Comparison of ENCODE assay signal across 12 mouse cellular contexts in genomic region chr4:54962141-54962540, GRCm38 (mm10).
"Had no signal": no experiment of that assay in that cellular context is flagged by ENCODE, and none has a peak within 500 bp of the region (broad histone marks: within the 10 kb centered on the region; RNA-seq: fewer than 3 reads in every experiment).

No protein-coding gene starts in this region.

- DNase-seq: lung, embryonic 14.5 days; lung, postnatal 10 days; lung, postnatal 4 days; midbrain, embryonic 14.5 days; retina, postnatal 1 day; right cerebral cortex, adult 18-20 months; right cerebral cortex, postnatal 25 days; right cerebral cortex, postnatal 4 days; spleen, adult 18-20 months; thymus, adult 18-20 months; thymus, postnatal 14 days; thymus, postnatal 36 days had no signal
